Mouse (Mus musculus): Measurements from ENCODE around the gene Mertk.

DNA sequence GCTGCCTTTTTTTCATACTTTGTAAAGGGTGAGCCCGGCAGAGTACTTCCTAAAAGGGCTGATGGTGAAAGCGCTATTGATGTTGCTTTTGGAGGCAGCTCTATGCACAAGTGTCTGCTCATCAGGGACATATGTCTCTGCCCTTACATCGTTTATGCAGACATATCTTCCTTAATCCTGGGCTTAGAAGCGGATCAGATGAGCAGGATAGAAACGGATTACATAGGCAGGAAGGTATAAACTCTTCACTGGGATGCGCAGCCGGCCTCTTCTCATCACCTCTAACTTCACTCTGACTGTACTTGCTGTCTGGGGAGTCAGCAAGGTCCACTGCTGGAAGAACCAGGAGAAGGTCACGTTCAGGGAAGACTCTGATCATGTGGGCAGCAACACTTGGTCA, 138.8 kb downstream of the Mertk start:
- no peak for TF ChIP-seq POLR2A (IDR thresholded peaks at IDR 0.05; ENCODE audit: low read depth, low read length)
- TF ChIP-seq CTCF (IDR thresholded peaks at IDR 0.05; ENCODE audit: extremely low read depth, insufficient read length, insufficient replicate concordance, low read depth, low read length), result no peak

Data from small intestine, adult 2 months (tissue).